9 mouse cellular contexts compared by ENCODE assay signal in the genomic region with DNA sequence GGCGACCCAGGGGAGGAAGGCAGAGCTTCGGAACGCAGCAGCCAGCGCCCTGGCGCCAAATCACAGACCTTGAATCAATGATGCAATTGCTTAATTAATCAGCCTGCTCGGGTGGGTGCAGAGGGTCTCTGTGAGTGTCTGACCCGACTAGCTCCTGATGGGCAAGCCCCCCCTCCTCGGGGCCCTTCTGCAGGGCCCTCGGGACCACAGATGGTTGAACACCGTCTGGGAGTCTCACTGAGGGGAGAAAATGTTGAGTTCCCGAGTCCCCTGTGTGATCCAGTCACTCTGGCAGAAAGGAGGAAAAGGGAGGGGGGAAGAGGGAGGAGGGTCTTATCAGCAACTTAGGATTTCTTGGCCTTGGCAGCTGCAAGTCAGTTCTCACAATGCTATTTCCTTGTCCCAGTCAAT.
A peak's percentile ranks its signal among the peaks of the same experiment; 100 is the strongest.
DNase-seq lines count a peak whose midpoint lies in the region; ATAC-seq lines count a peak whose summit lies in the region.
"Had no signal": no experiment of that assay in that cellular context is flagged by ENCODE, and none has a peak within 500 bp of the region (broad histone marks: within the 10 kb centered on the region; RNA-seq: fewer than 3 reads in every experiment).

No protein-coding gene starts in this region.

- H3K4me3 ChIP-seq in embryonic facial prominence, embryonic 15.5 days (replicated peaks) = no peak overlapping the region
- H3K4me3 ChIP-seq in midbrain, embryonic 10.5 days = peak overlapping the region; percentile 31

- no peaks in the 10 kb centered on the region for H3K36me3 ChIP-seq in embryonic facial prominence, embryonic 15.5 days
- H3K36me3 ChIP-seq in midbrain, embryonic 10.5 days = peaks cover 14% of the 10 kb centered on the region

- intact Hi-C loops in heart, postnatal 36 days (cut with DNase I) = no loop called here
- intact Hi-C loops in left cerebral cortex, postnatal 25 days (cut with DNase I) = no loop called here

- DNase-seq in embryo, embryonic 10 days (ENCODE audit: low spot score) = peak; percentile 56
- peak; percentile 20 to 49 for DNase-seq in heart, postnatal 36 days
- peak; percentile 52 for DNase-seq in midbrain, embryonic 10.5 days (ENCODE audit: low spot score)
- no peak for DNase-seq in cerebellum, postnatal 36 days
- DNase-seq in cerebellum, adult 11-12 months = no peak
- DNase-seq in left cerebral cortex, postnatal 25 days (ENCODE audit: low spot score in 2 of 2) = no peak
- no peak for DNase-seq in cerebellum, adult 9-11 months

- no peaks in the 10 kb centered on the region for H3K9me3 ChIP-seq in embryonic facial prominence, embryonic 15.5 days (replicated peaks)
- no peaks in the 10 kb centered on the region for H3K9me3 ChIP-seq in midbrain, embryonic 10.5 days (replicated peaks)

- no peak for ATAC-seq in embryonic facial prominence, embryonic 15.5 days (ENCODE audit: insufficient number of reproducible peaks, low FRiP score, low TSS enrichment, low read depth)
- ATAC-seq: Patski had no signal

- no peak overlapping the region for H3K9ac ChIP-seq in embryonic facial prominence, embryonic 15.5 days

- H3K4me2 ChIP-seq in embryonic facial prominence, embryonic 15.5 days (replicated peaks) = 0 out of 2 replicates have a peak overlapping the region, but pooled peaks have one; percentile 17

- peak overlapping the region; percentile 58; the same call in 1 of the 2 replicates for H3K27ac ChIP-seq in embryonic facial prominence, embryonic 15.5 days (replicated peaks)
- peak overlapping the region; percentile 87 for H3K27ac ChIP-seq in midbrain, embryonic 10.5 days (replicated peaks)

- H3K27me3 ChIP-seq in embryonic facial prominence, embryonic 15.5 days = no peaks in the 10 kb centered on the region
- H3K27me3 ChIP-seq in midbrain, embryonic 10.5 days (ENCODE audit: low read depth, poor library complexity, severe bottlenecking) = no peaks in the 10 kb centered on the region

- 15% methylated on average over 11 of the region's 11 CpGs for WGBS in embryonic facial prominence, embryonic 15.5 days
- 3% methylated on average over 11 of the region's 11 CpGs for WGBS in midbrain, embryonic 10.5 days

- peaks cover 76% of the 10 kb centered on the region for H3K4me1 ChIP-seq in embryonic facial prominence, embryonic 15.5 days
- H3K4me1 ChIP-seq in midbrain, embryonic 10.5 days = peaks cover 91% of the 10 kb centered on the region

Comparison
In these comparisons a context has a peak if more than half of its experiments do, and no peak if none do; other contexts are left out.
1. DNase-seq: peak in embryo, embryonic 10 days (single experiment), heart, postnatal 36 days (2 of 2) and midbrain, embryonic 10.5 days (single experiment); none in cerebellum, postnatal 36 days (0 of 2), cerebellum, adult 11-12 months (single experiment), left cerebral cortex, postnatal 25 days (0 of 2) and cerebellum, adult 9-11 months (single experiment).